Mouse (Mus musculus): ENCODE data around the gene Inhbb.

DNA sequence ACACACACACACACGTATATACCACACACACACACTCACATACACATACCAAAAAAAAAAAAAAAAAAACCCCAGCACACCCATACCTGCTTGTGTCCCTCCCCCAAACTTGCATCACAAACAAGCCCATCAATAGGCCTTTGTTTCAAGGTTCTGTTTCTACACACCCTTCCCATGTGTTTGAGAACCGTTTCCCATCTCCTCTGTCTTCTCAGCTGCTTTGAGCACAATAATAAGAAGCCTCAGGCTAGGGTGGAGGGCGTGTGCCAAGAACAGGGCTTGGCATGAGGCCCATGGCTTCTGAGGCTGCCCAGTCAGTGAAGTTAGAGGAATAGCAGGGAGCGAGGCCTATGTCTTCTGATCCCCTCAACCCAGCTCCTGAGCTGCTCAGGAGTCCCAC lies 31.7 kb upstream of the Inhbb start:
- TF ChIP-seq EP300 (IDR thresholded peaks at IDR 0.05; ENCODE audit: low read depth) (no peak), CTCF (IDR thresholded peaks at IDR 0.05; ENCODE audit: low read depth) (no peak)

Data from heart, postnatal 0 days (tissue).